Mouse (Mus musculus) T-helper 1 cell (primary cell): ENCODE results near the gene Mxra7.
"Not testable (repeated sequence)": the region's sequence is repeated elsewhere in the genome, so short reads cannot be mapped to it uniquely, and the experiment has no call there.

ENCODE experiments used
- in situ Hi-C: fragments of 300-600 bp; cut with MboI, MseI; formaldehyde crosslinking; loops from one replicate; pipeline ENCODE4 v1.15.1; 2025; ENCODE audit warnings: high pct_unique_total_duplicates

The Mxra7 gene

GRCm38 (mm10) chr11:116827534-116828165, at the start of gene Mxra7:
Gene Mxra7 (minus strand): TSS chr11:116828046.
- in situ Hi-C loops: no loop called here

- in situ Hi-C loops: no loop called here
Observed at GRCm38 (mm10) chr11:116873987-116874386, 46.1 kb upstream of the Mxra7 start.

GRCm38 (mm10) chr11:116871538-116871937, 43.7 kb upstream of the Mxra7 start:
- in situ Hi-C loops: no loop called here

- in situ Hi-C loops: no loop called here
Observed at GRCm38 (mm10) chr11:116869641-116870040, 41.8 kb upstream of the Mxra7 start.

GRCm38 (mm10) chr11:116869223-116869622, 41.4 kb upstream of the Mxra7 start:
- in situ Hi-C loops: no loop called here

- in situ Hi-C loops: no loop called here
Observed at GRCm38 (mm10) chr11:116868129-116868528, 40.3 kb upstream of the Mxra7 start.

GRCm38 (mm10) chr11:116865945-116866585, 38.2 kb upstream of the Mxra7 start:
- in situ Hi-C loops: no loop called here

GRCm38 (mm10) chr11:116864444-116864843, 36.6 kb upstream of the Mxra7 start:
- in situ Hi-C loops: no loop called here

- in situ Hi-C loops: no loop called here
Observed at GRCm38 (mm10) chr11:116857183-116857850, 29.5 kb upstream of the Mxra7 start.

GRCm38 (mm10) chr11:116854279-116854678, 26.4 kb upstream of the Mxra7 start:
- in situ Hi-C loops: no loop called here

- in situ Hi-C loops: no loop called here
Observed at GRCm38 (mm10) chr11:116853512-116853928, 25.7 kb upstream of the Mxra7 start.

GRCm38 (mm10) chr11:116852891-116853511, 25.2 kb upstream of the Mxra7 start, which contains the start of gene Srsf2:
Gene Srsf2 (minus strand): TSS chr11:116853094.
- in situ Hi-C loops: no loop called here

GRCm38 (mm10) chr11:116852291-116852890, 24.5 kb upstream of the Mxra7 start, which contains the start of gene Mfsd11:
Gene Mfsd11 (plus strand): TSS chr11:116852440.
- in situ Hi-C loops: no loop called here

GRCm38 (mm10) chr11:116851576-116852290, 23.9 kb upstream of the Mxra7 start:
- in situ Hi-C loops: no loop called here

GRCm38 (mm10) chr11:116850833-116851477, 23.1 kb upstream of the Mxra7 start:
- in situ Hi-C loops: no loop called here

GRCm38 (mm10) chr11:116850085-116850484, 22.2 kb upstream of the Mxra7 start:
- in situ Hi-C loops: no loop called here

GRCm38 (mm10) chr11:116849587-116849986, 21.7 kb upstream of the Mxra7 start:
- in situ Hi-C loops: no loop called here

GRCm38 (mm10) chr11:116848877-116849178, 21.0 kb upstream of the Mxra7 start:
- in situ Hi-C loops: not testable (repeated sequence)

GRCm38 (mm10) chr11:116848086-116848876, 20.4 kb upstream of the Mxra7 start:
- in situ Hi-C loops: no loop called here
